Mouse (Mus musculus): ENCODE measurements around the gene Ctbp1. TPM values are rescaled to one million over a fixed set of nuclear protein-coding genes. Genes with fewer than 3 reads are reported as not detected.
A peak's percentile ranks its signal among the peaks of the same experiment; 100 is the strongest.

Gene Ctbp1
- polyA plus RNA-seq, 3 experiments from 2014 or later, result 24.0 to 31.4 (median 28.0) TPM

- ATAC-seq, result no peak
Observed at GRCm38 (mm10) chr5:33207136-33207535, 67.7 kb downstream of the Ctbp1 start.

- ATAC-seq, result no peak
Observed at GRCm38 (mm10) chr5:33206328-33206727, 68.5 kb downstream of the Ctbp1 start.

- ATAC-seq, result no peak
Observed at GRCm38 (mm10) chr5:33204284-33204683, 70.5 kb downstream of the Ctbp1 start.

- ATAC-seq, result peak; percentile 77
Observed at GRCm38 (mm10) chr5:33203691-33204242, 71.0 kb downstream of the Ctbp1 start.

GRCm38 (mm10) chr5:33203171-33203565, 71.6 kb downstream of the Ctbp1 start:
- ATAC-seq, result no peak

GRCm38 (mm10) chr5:33202516-33203170, 72.2 kb downstream of the Ctbp1 start:
- ATAC-seq, result no peak

GRCm38 (mm10) chr5:33201697-33202096, 73.1 kb downstream of the Ctbp1 start:
- ATAC-seq, result no peak

GRCm38 (mm10) chr5:33200071-33200470, 74.7 kb downstream of the Ctbp1 start:
- no peak for ATAC-seq

Other genes with a start within 250 kb of the Ctbp1 start
- gene Slc5a1, start 170.8 kb downstream of the Ctbp1 start, polyA plus RNA-seq (2017; shearing (Covaris generic)), result not detected
- gene Spon2, start 56.5 kb downstream of the Ctbp1 start, polyA plus RNA-seq (2017; shearing (Covaris generic)), result not detected
- gene Maea, start 60.5 kb upstream of the Ctbp1 start, polyA plus RNA-seq (2017; shearing (Covaris generic)), result 10 to 100 TPM; 64.2 to 91.0 (median 77.0) TPM
- gene Uvssa, start 103.6 kb upstream of the Ctbp1 start, polyA plus RNA-seq (2017; shearing (Covaris generic)), result 10 to 100 TPM in 2 of 3 experiments, 1 to 10 TPM in 1; 9.7 to 32.4 (median 26.8) TPM
- not detected for gene Nkx1-1, start 159.0 kb upstream of the Ctbp1 start, polyA plus RNA-seq (2017; shearing (Covaris generic))

Data from inflammation-experienced regulatory T-cells, adult 6 months (primary cell).